Mouse (Mus musculus) cerebellum, adult 2 months (tissue): ENCODE data around the gene Stxbp6. TPM values are rescaled to one million over a fixed set of nuclear protein-coding genes. Genes with fewer than 3 reads are reported as not detected.
A peak's percentile ranks its signal among the peaks of the same experiment; 100 is the strongest.

ENCODE experiments used
- DNase-seq, 2 experiments: peaks; one replicate each; pipeline ENCODE4 v3.0.0; 2021
- H3K27ac ChIP-seq: fragments of 200-500 bp; 2 replicates; pipeline ENCODE4 v1.5.1; 2012; ENCODE audit warnings: low read length, control low read depth, inconsistent platforms; ENCODE audit not compliant: insufficient read depth
- H3K27me3 ChIP-seq: fragments of 200-500 bp; 2 replicates; pipeline ENCODE4 v1.6.1; 2012; ENCODE audit warnings: inconsistent platforms, mild to moderate bottlenecking, low read length, moderate library complexity; ENCODE audit not compliant: control insufficient read depth, insufficient read depth
- H3K4me1 ChIP-seq: fragments of 200-500 bp; 2 replicates; pipeline ENCODE4 v1.6.1; 2011; ENCODE audit warnings: low read length; ENCODE audit not compliant: control insufficient read depth, insufficient read depth
- H3K4me3 ChIP-seq: fragments of 200-500 bp; replicated peaks from 2 replicates; pipeline ENCODE3; 2011; ENCODE audit warnings: mild to moderate bottlenecking, low read depth, low read length, control low read depth; ENCODE audit not compliant: insufficient read depth
- CTCF ChIP-seq: fragments of 200-500 bp; IDR thresholded peaks from 2 replicates; pipeline ENCODE4 v1.5.1; 2011; ENCODE audit warnings: low read depth, mild to moderate bottlenecking, control low read depth, low read length, moderate library complexity, borderline replicate concordance; ENCODE audit not compliant: insufficient read depth
- POLR2A ChIP-seq: fragments of 200-500 bp; IDR thresholded peaks from 2 replicates; pipeline ENCODE4 v1.6.1; 2011; ENCODE audit warnings: low read length, control low read depth, borderline replicate concordance; ENCODE audit not compliant: insufficient read depth
- WGBS: fragments of 180-500 bp; shearing (Covaris S2); methylation state at CpG from one replicate; pipeline ENCODE4 v1.1.7; 2018; 5-methylcytosine and 5-hydroxymethylcytosine counted together
- polyA plus RNA-seq: library from polyadenylated mRNA; depleted of rRNA; stranded (reverse); fragments of >200 nt; gene quantifications from 2 replicates; pipeline ENCODE4 v1.2.3, GENCODE M21; 2012

The Stxbp6 gene
- polyA plus RNA-seq, 1 experiment: 26.5 TPM

DNA sequence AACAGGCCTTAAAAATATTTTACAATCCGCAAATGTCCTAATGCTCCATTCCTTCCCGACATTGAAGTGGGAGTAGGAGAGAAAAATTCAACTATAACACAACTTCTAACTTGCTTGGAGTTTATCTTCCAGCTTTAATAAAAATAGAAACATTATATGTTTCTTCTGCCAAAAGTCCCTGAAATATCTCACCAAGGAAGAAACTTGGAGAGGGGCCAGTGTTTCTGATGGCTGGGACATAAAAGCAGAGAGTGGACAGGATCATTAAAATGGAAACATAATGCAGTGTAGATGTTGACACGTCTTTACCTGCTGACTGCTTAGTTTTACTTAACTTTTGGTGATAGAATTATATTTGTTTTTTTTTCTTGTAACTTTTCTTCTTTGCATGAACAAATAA, 99.2 kb downstream of the Stxbp6 start:
- Histone ChIP-seq H3K27me3 (no peaks in the 10 kb centered on the region), H3K4me3 (no peak overlapping the region), H3K27ac (no peak overlapping the region), H3K4me1 (no peaks in the 10 kb centered on the region)
- WGBS: 85% methylated on average over 3 of the region's 3 CpGs
- no peak for DNase-seq
- TF ChIP-seq POLR2A (no peak), CTCF (no peak)

DNA sequence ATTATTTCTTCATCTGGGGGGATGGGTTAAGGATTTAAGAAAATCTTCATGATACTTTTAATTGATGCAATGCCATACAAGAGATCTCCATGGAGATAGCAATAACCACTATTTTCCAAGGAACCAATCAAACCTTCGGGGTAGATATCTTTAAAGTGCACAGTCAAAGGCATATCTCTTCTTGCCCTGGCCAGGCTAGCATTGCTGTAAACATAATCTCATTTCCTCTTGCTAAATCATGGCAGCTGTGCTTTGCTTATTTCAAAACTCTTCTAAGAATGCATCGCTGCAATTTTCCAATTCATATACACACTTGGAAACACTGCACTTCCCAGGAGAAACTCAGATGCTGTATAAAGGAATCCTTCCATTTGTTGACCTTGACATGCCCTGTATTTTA, 103.0 kb downstream of the Stxbp6 start:
- no peak for DNase-seq
- WGBS: 92% methylated on average over 2 of the region's 2 CpGs
- TF ChIP-seq POLR2A (no peak), CTCF (no peak)
- Histone ChIP-seq H3K27me3 (no peaks in the 10 kb centered on the region), H3K4me3 (no peak overlapping the region), H3K27ac (no peak overlapping the region), H3K4me1 (no peaks in the 10 kb centered on the region)

DNA sequence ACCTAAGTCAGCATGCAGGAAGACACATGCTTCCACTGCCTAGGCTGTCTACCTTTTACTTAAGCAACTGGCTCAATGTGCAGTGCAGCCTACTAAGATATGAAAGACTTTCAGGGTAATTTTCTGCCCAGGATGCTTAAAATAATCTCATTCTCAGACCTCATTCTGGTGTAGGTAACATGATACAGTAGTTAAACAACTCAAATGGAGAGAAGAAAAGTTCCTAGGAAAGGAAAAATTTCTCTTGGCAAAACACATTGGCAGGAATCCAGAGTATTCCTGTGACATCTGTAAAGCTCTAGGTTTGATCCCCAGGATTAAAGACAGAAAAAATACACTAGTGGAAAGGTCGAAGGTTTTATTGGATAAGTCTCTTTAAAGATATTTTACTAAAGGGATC, 107.1 kb downstream of the Stxbp6 start:
- TF ChIP-seq POLR2A (no peak), CTCF (no peak)
- WGBS: 63% methylated on average over 1 of the region's 1 CpGs

DNA sequence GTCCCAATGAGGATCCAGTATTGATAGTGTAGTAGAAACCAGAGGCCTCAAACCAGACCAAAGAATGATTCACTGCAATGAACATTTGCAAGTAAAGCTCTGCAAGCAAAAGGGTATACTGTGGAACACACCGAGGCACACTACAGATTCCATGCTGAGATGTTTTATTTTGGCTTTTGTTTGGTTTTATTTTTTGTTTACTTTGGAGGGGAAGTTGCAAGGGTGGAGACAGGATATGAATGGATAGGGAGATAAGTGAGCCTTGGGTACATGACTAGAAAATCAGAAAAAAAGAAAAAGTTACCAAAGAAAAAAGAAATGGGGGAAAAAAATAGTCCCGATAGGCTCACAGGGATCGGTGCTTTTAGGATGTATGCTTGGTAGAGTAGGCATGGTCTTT, 117.0 kb downstream of the Stxbp6 start:
- no peak overlapping the region for H3K27ac ChIP-seq
- WGBS: 92% methylated on average over 3 of the region's 3 CpGs
- H3K4me3 ChIP-seq: no peak overlapping the region
- no peaks in the 10 kb centered on the region for H3K27me3 ChIP-seq
- DNase-seq: no peak
- H3K4me1 ChIP-seq: no peaks in the 10 kb centered on the region
- no peak for TF ChIP-seq CTCF
- no peak for TF ChIP-seq POLR2A

More for the DNA sequence above, 107.1 kb downstream of the Stxbp6 start:
- Histone ChIP-seq H3K27me3 (no peaks in the 10 kb centered on the region), H3K4me3 (no peak overlapping the region), H3K4me1 (no peaks in the 10 kb centered on the region), H3K27ac (no peak overlapping the region)
- DNase-seq: no peak

DNA sequence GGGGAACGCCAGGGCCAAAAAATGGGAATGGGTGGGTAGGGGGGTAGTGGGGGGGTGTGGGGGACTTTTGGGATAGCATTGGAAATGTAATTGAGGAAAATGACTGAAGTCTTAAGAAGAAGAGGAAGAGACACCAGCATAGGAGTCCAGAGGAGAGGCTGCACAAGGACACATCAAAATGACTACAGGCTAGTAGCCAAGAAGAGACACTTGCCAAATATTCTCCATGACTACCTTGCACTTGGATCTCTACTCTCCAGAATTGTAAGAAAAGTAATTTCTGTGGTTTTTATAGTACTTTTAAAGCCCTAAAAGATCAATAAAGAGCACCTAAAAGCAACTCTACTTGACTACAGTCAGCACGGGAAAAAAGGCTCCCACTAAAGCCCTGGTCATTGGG, 121.4 kb downstream of the Stxbp6 start:
- Histone ChIP-seq H3K4me3 (no peak overlapping the region), H3K27me3 (no peaks in the 10 kb centered on the region), H3K4me1 (no peaks in the 10 kb centered on the region), H3K27ac (no peak overlapping the region)
- no peak for TF ChIP-seq POLR2A
- TF ChIP-seq CTCF: no peak
- WGBS: 90% methylated on average over 2 of the region's 2 CpGs
- no peak for DNase-seq

DNA sequence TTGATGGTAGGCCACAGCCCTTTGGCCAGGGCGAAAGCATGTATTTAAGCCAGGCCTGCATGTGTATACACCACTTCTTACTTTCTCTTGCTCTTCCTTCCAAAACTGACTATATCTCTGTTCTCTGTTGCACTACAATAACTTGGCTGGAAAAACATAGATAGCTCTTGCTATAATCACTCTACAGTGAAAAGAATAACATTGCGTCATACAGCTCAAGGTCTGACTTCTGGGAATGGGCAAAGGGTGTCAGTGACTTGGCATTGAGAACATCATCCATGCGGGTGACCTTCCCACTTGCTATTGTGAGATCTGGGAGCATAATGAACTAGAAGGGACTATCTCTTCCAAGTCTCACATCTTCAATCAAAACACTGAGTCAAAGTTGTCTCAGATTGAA, 122.4 kb downstream of the Stxbp6 start:
- H3K4me3 ChIP-seq: no peak overlapping the region
- H3K4me1 ChIP-seq: no peaks in the 10 kb centered on the region
- TF ChIP-seq CTCF: no peak
- TF ChIP-seq POLR2A: no peak
- WGBS: 92% methylated on average over 3 of the region's 3 CpGs
- no peaks in the 10 kb centered on the region for H3K27me3 ChIP-seq
- DNase-seq: no peak
- no peak overlapping the region for H3K27ac ChIP-seq

DNA sequence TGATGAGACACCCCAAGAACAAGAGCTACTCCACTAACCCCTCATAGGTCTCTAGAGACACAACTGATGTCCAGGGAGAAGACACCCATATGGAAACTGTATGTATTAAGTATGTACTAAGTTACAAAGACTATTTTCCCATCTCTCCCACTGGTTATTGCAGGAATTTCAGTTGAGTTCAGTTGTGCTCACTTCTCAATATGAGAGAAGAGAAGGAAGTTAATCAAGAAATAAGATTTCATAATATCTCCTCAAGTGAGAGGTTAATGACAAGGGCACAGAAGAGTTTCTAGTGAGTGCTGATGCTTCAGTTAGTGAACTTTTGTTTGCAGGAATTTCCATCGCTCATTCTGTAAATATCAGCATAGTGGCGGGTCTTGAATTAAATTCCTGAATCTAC, 124.0 kb downstream of the Stxbp6 start:
- Histone ChIP-seq H3K4me3 (no peak overlapping the region), H3K27me3 (no peaks in the 10 kb centered on the region), H3K4me1 (no peaks in the 10 kb centered on the region), H3K27ac (no peak overlapping the region)
- no peak for DNase-seq
- WGBS: 98% methylated on average over 2 of the region's 2 CpGs
- no peak for TF ChIP-seq CTCF
- no peak for TF ChIP-seq POLR2A

DNA sequence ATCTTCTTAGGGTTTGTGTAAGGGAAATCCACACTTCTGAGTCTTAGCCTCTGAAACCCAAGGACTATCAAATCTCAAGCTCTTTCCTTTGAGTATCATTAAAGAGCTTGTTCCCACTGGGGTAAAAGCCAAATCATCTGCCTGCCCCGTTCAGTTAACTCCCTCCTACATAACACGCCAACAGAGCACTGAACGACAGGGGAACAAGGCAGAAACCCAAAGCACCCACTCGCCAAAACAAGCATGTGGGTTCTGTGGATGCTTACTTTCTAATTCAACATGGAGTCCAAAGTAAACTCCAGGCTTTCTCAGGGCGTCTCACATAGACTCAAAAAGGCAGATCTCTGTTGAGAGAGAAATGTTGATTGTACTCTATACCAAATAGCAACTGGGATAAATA, 126.7 kb downstream of the Stxbp6 start:
- H3K27me3 ChIP-seq: no peaks in the 10 kb centered on the region
- DNase-seq: no peak
- TF ChIP-seq POLR2A (no peak), CTCF (no peak)
- no peak overlapping the region for H3K4me3 ChIP-seq
- H3K4me1 ChIP-seq: no peaks in the 10 kb centered on the region
- WGBS: 61% methylated on average over 5 of the region's 5 CpGs
- no peak overlapping the region for H3K27ac ChIP-seq

DNA sequence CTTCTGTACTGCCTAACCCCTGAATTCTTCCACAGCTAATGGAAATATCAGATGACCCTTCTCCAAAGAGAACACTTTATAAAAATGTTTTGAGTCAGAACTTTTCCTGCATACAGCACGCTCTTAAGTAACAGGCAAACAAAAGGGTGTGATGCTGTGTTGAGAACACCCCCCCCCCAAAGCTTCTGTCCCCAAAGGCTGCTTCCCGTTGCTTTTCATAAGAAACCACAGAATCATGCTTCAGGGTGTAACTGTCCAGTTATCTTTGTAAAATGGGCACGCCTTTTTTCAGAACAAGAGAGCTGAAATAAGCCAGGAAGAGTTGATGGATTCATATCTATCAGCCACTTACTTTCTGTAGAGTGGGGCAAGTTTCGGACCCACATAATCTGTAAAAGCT, 134.2 kb downstream of the Stxbp6 start:
- Histone ChIP-seq H3K27ac (no peak overlapping the region), H3K4me1 (no peaks in the 10 kb centered on the region), H3K27me3 (no peaks in the 10 kb centered on the region), H3K4me3 (no peak overlapping the region)
- TF ChIP-seq POLR2A: no peak
- TF ChIP-seq CTCF: no peak
- WGBS: 93% methylated on average over 4 of the region's 4 CpGs
- DNase-seq: no peak

DNA sequence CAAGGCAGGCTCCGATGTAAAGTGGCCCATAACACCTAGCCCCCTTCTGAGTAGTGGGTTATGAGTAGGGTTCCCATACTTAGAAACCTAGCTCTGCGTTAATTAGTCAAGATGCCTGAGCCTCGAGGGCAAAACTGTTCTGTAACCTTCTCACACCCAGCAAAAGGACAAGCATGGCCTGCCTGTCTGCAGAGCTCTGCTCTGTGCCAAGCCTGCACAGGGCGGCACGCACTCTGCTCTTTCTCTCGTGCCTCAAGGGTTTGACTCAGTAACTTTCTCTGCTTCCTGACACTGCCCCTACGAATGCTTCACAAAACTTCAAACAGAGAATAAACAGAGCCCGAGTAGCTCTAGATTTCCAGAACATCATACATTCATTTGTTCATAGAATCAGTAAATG, 135.4 kb downstream of the Stxbp6 start:
- Histone ChIP-seq H3K4me1 (no peaks in the 10 kb centered on the region), H3K27me3 (no peaks in the 10 kb centered on the region), H3K27ac (no peak overlapping the region), H3K4me3 (no peak overlapping the region)
- WGBS: 59% methylated on average over 8 of the region's 8 CpGs
- no peak for TF ChIP-seq POLR2A
- TF ChIP-seq CTCF: no peak
- DNase-seq: peak in 1 of 2 experiments; percentile 8
